Mouse (Mus musculus): ENCODE measurements around the gene Pik3r2. TPM values are rescaled to one million over a fixed set of nuclear protein-coding genes. Genes with fewer than 3 reads are reported as not detected.

The Pik3r2 gene
- polyA plus RNA-seq, 1 experiment: 130 TPM

DNA sequence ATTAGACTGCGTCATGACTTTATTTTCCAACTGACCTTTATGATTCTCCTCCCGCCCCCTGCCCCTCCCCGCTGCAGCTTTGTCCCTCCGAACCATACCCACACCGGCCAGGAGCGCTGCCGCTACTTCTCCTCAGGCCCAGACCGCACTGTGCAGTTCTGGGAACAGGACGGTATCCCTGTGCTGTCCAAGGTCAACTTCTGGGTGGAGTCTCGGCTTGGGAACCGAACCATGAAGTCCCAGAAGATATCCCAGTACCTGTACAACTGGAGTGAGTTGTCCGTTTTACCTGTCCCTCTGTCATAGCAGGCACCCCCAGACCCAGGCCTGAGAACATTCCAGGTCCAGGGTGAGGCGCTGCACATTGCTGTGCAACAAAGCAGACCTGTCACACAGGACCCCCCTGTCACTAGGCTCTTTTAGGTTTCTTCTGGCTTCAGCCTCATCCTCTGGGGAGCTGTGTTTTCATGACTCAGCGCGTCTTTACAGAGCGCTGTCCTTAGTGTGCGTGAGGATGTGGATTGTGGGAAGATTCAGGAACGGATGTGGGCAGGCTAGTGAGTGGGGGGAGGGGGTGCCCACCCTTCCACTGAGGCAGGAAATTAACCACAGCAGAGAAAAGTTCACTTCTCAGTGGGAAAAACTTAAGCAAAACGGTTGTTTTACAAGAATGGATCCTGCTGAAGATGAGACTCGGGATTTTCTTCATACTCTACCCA is 34.6 kb upstream of the Pik3r2 start:
- no peak for TF ChIP-seq POLR2A (IDR thresholded peaks at IDR 0.05; ENCODE audit: insufficient read length, low read depth)
- no peak for TF ChIP-seq MYOG (IDR thresholded peaks at IDR 0.05; ENCODE audit: control insufficient read depth in 1 of 3, insufficient read depth in 1 of 3, insufficient read length in 2 of 3, low read depth in 2 of 3)
- no peak for TF ChIP-seq USF1 (IDR thresholded peaks at IDR 0.05; ENCODE audit: low read depth)
- no peak for TF ChIP-seq SRF (IDR thresholded peaks at IDR 0.05; ENCODE audit: control insufficient read depth, insufficient read length, low read depth)
- no peak for TF ChIP-seq E2F4 (IDR thresholded peaks at IDR 0.05; ENCODE audit: insufficient read depth)
- no peak for TF ChIP-seq TCF12 (IDR thresholded peaks at IDR 0.05; ENCODE audit: insufficient read depth, poor library complexity, severe bottlenecking)
- no peak for TF ChIP-seq MYOD1 (IDR thresholded peaks at IDR 0.05; ENCODE audit: control insufficient read depth in 1 of 3, insufficient read length in 2 of 3, low read depth in 2 of 3)
- TF ChIP-seq REST (IDR thresholded peaks at IDR 0.05; ENCODE audit: insufficient read depth, insufficient read length): no peak
- no peak for TF ChIP-seq CEBPB (IDR thresholded peaks at IDR 0.05; ENCODE audit: insufficient read depth, poor library complexity, severe bottlenecking)
- no peak for TF ChIP-seq MAX (IDR thresholded peaks at IDR 0.05; ENCODE audit: low read depth)
- no peak for TF ChIP-seq POLR2AphosphoS2 (IDR thresholded peaks at IDR 0.05; ENCODE audit: insufficient read length, low read depth)
- no peak for TF ChIP-seq TCF3 (IDR thresholded peaks at IDR 0.05; ENCODE audit: insufficient read length, low read depth)
- no peaks in the 10 kb centered on the region for H3K27me3 ChIP-seq (ENCODE audit: control insufficient read depth, insufficient read depth, insufficient read length)
- H3K4me3 ChIP-seq: peak overlapping the region; percentile 2
- H3K4me2 ChIP-seq (ENCODE audit: low read depth): peak overlapping the region; percentile 74
- no peaks in the 10 kb centered on the region for H3K36me3 ChIP-seq (ENCODE audit: control insufficient read depth, insufficient read depth)
- H3K79me2 ChIP-seq (ENCODE audit: control insufficient read depth, insufficient read depth): no peaks in the 10 kb centered on the region
- no peak overlapping the region for H3ac ChIP-seq (ENCODE audit: control insufficient read depth, insufficient read length)

DNA sequence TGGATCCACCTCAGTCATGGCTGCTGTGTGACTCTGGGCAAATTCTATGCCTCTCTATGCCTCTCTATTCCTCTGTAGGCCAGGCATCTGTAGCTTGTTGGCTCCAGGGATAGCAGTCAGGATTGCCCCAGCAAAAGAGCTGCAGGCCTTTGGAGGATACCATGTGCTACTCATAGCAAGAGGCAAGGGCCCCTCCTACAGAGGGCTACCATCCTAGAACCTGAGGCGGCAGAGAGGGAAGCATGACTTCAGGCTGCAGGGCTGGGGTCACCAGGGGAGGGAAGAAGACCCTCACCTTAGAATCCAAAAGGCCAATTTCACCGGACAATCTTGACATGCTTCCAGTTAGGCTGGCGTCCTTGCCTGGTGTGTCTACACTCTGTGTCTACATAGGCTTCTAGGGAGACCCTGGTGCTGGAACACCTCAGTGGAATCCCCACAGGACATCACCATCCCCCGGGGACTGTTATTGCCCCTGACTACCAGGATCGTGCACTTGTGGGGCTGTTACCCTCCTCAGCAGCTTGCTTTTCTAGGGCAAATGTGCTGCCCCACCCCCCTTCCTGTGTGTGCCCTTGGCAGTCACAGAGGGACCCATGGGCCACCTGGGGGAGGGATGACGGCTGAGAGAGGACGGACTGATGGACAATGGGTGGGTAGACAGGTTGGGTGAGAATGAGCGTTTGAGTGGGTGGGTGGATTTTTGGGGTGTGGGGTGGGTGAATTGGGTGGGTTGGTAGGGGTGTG is 32.6 kb upstream of the Pik3r2 start:
- no peaks in the 10 kb centered on the region for H3K27me3 ChIP-seq (ENCODE audit: control insufficient read depth, insufficient read depth, insufficient read length)

DNA sequence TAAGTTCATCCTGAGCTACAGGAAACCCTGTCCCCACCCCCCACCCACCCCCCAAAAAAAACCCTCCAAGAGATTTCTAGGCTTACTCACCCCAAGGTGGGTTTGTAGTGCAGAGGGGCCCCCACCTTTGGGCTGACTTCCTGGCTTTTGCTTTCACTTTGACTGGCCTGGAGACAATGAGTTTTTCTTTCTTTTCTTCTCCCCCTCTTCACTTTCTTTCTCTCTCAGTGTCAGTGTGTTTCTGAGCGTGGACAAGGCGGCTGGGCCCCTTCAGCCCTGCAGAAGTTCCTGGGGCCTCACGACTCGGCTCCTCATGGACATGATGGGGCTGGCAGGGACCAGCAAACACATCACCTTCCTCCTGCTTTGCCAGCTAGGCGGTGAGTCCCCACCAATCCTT is 31.7 kb upstream of the Pik3r2 start, which contains the start of gene Il12rb1:
Il12rb1 (plus strand) TSS at position 211 of the 400 bp plus-strand sequence.
- H3ac ChIP-seq (ENCODE audit: control insufficient read depth, insufficient read length): no peak within 1 kb of the TSS
- no peak for TF ChIP-seq POLR2AphosphoS2 (IDR thresholded peaks at IDR 0.05; ENCODE audit: insufficient read length, low read depth)
- no peak for TF ChIP-seq MAX (IDR thresholded peaks at IDR 0.05; ENCODE audit: low read depth)
- no peak for TF ChIP-seq TCF12 (IDR thresholded peaks at IDR 0.05; ENCODE audit: insufficient read depth, poor library complexity, severe bottlenecking)
- TF ChIP-seq MYOG (IDR thresholded peaks at IDR 0.05; ENCODE audit: control insufficient read depth in 1 of 3, insufficient read depth in 1 of 3, insufficient read length in 2 of 3, low read depth in 2 of 3): no peak
- no peak for TF ChIP-seq USF1 (IDR thresholded peaks at IDR 0.05; ENCODE audit: low read depth)
- no peak for TF ChIP-seq POLR2A (IDR thresholded peaks at IDR 0.05; ENCODE audit: insufficient read length, low read depth)
- TF ChIP-seq MYOD1 (IDR thresholded peaks at IDR 0.05; ENCODE audit: control insufficient read depth in 1 of 3, insufficient read length in 2 of 3, low read depth in 2 of 3): no peak
- no peak for TF ChIP-seq E2F4 (IDR thresholded peaks at IDR 0.05; ENCODE audit: insufficient read depth)
- TF ChIP-seq REST (IDR thresholded peaks at IDR 0.05; ENCODE audit: insufficient read depth, insufficient read length): no peak
- TF ChIP-seq TCF3 (IDR thresholded peaks at IDR 0.05; ENCODE audit: insufficient read length, low read depth): no peak
- TF ChIP-seq SRF (IDR thresholded peaks at IDR 0.05; ENCODE audit: control insufficient read depth, insufficient read length, low read depth): no peak
- no peak for TF ChIP-seq CEBPB (IDR thresholded peaks at IDR 0.05; ENCODE audit: insufficient read depth, poor library complexity, severe bottlenecking)

More for the DNA sequence above, 32.6 kb upstream of the Pik3r2 start:
- no peak overlapping the region for H3K4me3 ChIP-seq
- TF ChIP-seq POLR2A (IDR thresholded peaks at IDR 0.05; ENCODE audit: insufficient read length, low read depth): no peak
- no peak for TF ChIP-seq REST (IDR thresholded peaks at IDR 0.05; ENCODE audit: insufficient read depth, insufficient read length)
- no peak for TF ChIP-seq E2F4 (IDR thresholded peaks at IDR 0.05; ENCODE audit: insufficient read depth)
- no peak for TF ChIP-seq POLR2AphosphoS2 (IDR thresholded peaks at IDR 0.05; ENCODE audit: insufficient read length, low read depth)
- no peak for TF ChIP-seq MAX (IDR thresholded peaks at IDR 0.05; ENCODE audit: low read depth)
- TF ChIP-seq TCF3 (IDR thresholded peaks at IDR 0.05; ENCODE audit: insufficient read length, low read depth): no peak
- no peak for TF ChIP-seq MYOD1 (IDR thresholded peaks at IDR 0.05; ENCODE audit: control insufficient read depth in 1 of 3, insufficient read length in 2 of 3, low read depth in 2 of 3)
- TF ChIP-seq CEBPB (IDR thresholded peaks at IDR 0.05; ENCODE audit: insufficient read depth, poor library complexity, severe bottlenecking): no peak
- TF ChIP-seq MYOG (IDR thresholded peaks at IDR 0.05; ENCODE audit: control insufficient read depth in 1 of 3, insufficient read depth in 1 of 3, insufficient read length in 2 of 3, low read depth in 2 of 3): no peak
- no peak for TF ChIP-seq USF1 (IDR thresholded peaks at IDR 0.05; ENCODE audit: low read depth)
- TF ChIP-seq SRF (IDR thresholded peaks at IDR 0.05; ENCODE audit: control insufficient read depth, insufficient read length, low read depth): no peak
- no peak for TF ChIP-seq TCF12 (IDR thresholded peaks at IDR 0.05; ENCODE audit: insufficient read depth, poor library complexity, severe bottlenecking)
- no peak overlapping the region for H3ac ChIP-seq (ENCODE audit: control insufficient read depth, insufficient read length)
- H3K4me2 ChIP-seq (ENCODE audit: low read depth): no peak overlapping the region
- no peaks in the 10 kb centered on the region for H3K79me2 ChIP-seq (ENCODE audit: control insufficient read depth, insufficient read depth)
- no peaks in the 10 kb centered on the region for H3K36me3 ChIP-seq (ENCODE audit: control insufficient read depth, insufficient read depth)

DNA sequence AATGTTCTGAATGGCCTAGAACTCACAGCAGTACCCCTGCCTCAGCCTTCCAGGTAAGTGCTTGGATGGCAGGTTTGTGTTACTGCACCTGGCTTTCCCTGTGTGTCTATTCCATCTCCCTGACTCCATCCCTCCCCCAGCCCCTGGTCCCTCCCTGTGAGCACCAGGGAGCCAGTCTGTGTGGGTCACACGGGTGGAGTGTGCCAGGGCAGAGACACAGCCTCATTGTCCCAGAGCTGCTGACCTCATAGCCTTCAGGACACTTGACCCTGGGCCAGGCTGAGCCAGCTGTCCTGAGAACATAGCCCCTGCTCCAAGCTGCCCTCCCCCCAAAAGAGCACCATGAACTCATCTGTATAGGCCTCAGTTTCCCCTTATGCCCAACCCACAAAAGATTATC is 30.8 kb upstream of the Pik3r2 start:
- Histone ChIP-seq H3K27me3 (ENCODE audit: control insufficient read depth, insufficient read depth, insufficient read length) (no peaks in the 10 kb centered on the region), H3ac (ENCODE audit: control insufficient read depth, insufficient read length) (no peak overlapping the region)
- TF ChIP-seq MYOD1 (IDR thresholded peaks at IDR 0.05; ENCODE audit: control insufficient read depth in 1 of 3, insufficient read length in 2 of 3, low read depth in 2 of 3) (no peak), SRF (IDR thresholded peaks at IDR 0.05; ENCODE audit: control insufficient read depth, insufficient read length, low read depth) (no peak), TCF3 (IDR thresholded peaks at IDR 0.05; ENCODE audit: insufficient read length, low read depth) (no peak), CEBPB (IDR thresholded peaks at IDR 0.05; ENCODE audit: insufficient read depth, poor library complexity, severe bottlenecking) (no peak), USF1 (IDR thresholded peaks at IDR 0.05; ENCODE audit: low read depth) (no peak), POLR2AphosphoS2 (IDR thresholded peaks at IDR 0.05; ENCODE audit: insufficient read length, low read depth) (no peak), E2F4 (IDR thresholded peaks at IDR 0.05; ENCODE audit: insufficient read depth) (no peak)

More for the DNA sequence above, 31.7 kb upstream of the Pik3r2 start, which contains the start of gene Il12rb1:
- Histone ChIP-seq H3K27me3 (ENCODE audit: control insufficient read depth, insufficient read depth, insufficient read length) (no peaks in the 10 kb centered on the region), H3K4me2 (ENCODE audit: low read depth) (no peak within 1 kb of the TSS), H3K79me2 (ENCODE audit: control insufficient read depth, insufficient read depth) (no peaks in the 10 kb centered on the region), H3K36me3 (ENCODE audit: control insufficient read depth, insufficient read depth) (no peaks in the 10 kb centered on the region), H3K4me3 (no peak within 1 kb of the TSS)

More for the DNA sequence above, 30.8 kb upstream of the Pik3r2 start:
- Histone ChIP-seq H3K36me3 (ENCODE audit: control insufficient read depth, insufficient read depth) (no peaks in the 10 kb centered on the region), H3K4me3 (no peak overlapping the region), H3K79me2 (ENCODE audit: control insufficient read depth, insufficient read depth) (no peaks in the 10 kb centered on the region), H3K4me2 (ENCODE audit: low read depth) (no peak overlapping the region)
